Mouse (Mus musculus) kidney, adult 8-10 months (tissue): ENCODE data around the gene Camk2b.
A peak's percentile ranks its signal among the peaks of the same experiment; 100 is the strongest.
"Not testable (repeated sequence)": the region's sequence is repeated elsewhere in the genome, so short reads cannot be mapped to it uniquely, and the experiment has no call there.

ENCODE experiments used
- DNase-seq, 2 experiments: peaks; one replicate each; pipeline ENCODE4 v3.0.0; 2022

Gene Camk2b

GRCm38 (mm10) chr11:6066176-6066575 is at the start of gene Camk2b:
Gene Camk2b (minus strand): TSS chr11:6066362.
- no peak for DNase-seq

GRCm38 (mm10) chr11:6111734-6112484 is 45.7 kb upstream of the Camk2b start:
- DNase-seq: peak; percentile 13

DNA sequence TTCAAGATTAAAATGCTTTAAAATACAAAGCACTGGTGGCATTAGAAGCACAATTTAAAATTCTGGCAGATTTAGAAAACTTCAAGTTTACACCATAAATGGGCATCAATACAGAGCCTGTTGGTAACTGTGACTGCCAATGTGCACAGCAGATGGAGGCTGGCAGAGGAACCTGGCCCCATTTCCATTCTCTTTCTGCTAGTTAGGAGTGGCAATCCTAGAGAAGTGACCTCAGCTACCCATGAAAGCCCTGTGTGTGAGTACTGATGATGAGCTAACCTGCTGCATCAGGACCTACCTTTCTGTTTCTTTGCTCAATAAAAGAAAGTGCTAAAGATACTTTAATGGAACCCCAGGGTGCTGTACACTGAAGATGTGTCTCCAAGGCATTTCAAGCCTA is 43.8 kb upstream of the Camk2b start:
- DNase-seq: no peak

- no peak for DNase-seq
Observed at GRCm38 (mm10) chr11:6108296-6108695, 42.1 kb upstream of the Camk2b start.

GRCm38 (mm10) chr11:6107722-6108121 is 41.6 kb upstream of the Camk2b start:
- no peak for DNase-seq

DNA sequence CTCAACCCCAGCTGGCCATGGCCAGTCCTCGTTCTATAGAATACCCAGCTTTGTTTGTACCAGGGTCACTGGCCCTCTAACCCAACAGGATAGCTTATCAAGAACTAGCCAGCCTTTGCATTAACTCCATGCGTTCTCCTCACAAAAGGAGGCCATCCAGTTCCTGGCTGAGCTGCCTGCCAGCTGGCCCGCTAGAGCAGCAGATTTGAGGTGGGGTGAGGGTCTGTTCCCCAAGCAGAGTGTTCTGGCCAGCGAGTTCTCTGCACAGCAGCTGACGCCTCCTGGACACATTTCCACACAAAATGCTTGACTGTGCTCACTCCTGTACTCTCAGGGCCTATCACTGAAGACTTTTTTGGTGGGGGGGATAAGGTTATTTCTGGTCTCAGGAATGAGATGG is 38.6 kb upstream of the Camk2b start:
- DNase-seq: no peak

DNA sequence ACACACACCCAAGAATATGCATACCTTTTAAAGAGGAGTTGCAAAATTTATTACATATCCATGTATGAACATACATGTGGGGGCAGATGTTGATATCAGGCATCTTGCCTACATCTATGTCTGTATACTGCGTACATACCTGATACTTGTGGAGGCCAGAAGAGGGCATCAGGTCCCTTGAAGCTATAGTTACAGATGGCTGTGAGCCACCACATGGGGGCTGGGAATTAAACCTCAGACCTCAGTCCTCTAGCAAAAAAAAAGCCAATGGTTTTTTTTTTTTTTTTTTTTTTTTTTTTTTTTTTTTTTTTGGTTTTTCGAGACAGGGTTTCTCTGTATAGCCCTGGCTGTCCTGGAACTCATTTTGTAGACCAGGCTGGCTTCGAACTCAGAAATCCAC is 30.5 kb upstream of the Camk2b start:
- not testable (repeated sequence) for DNase-seq

DNA sequence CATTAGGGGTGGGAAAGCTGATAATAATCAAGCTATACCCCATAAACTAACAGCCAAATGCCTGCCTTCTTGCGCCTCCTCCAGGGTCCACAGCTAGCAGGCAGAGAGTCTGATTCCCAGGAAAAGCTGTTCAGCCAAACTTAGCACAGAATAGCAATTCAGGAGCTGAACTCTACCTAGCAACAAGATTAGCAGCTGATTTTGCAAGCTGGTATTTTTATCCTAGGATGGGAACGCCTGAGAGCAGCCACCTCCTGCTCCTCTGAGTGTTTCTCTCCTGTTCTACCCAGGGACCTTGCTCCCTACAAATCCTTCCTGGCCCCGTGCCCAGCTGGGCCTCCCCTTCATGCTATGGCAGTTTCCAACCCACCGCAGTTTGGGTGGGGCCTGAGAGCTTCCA is 20.8 kb upstream of the Camk2b start:
- DNase-seq: no peak

GRCm38 (mm10) chr11:6078737-6079136 is 12.6 kb upstream of the Camk2b start:
- DNase-seq: no peak

GRCm38 (mm10) chr11:6075618-6076066 is 9.5 kb upstream of the Camk2b start:
- no peak for DNase-seq

DNA sequence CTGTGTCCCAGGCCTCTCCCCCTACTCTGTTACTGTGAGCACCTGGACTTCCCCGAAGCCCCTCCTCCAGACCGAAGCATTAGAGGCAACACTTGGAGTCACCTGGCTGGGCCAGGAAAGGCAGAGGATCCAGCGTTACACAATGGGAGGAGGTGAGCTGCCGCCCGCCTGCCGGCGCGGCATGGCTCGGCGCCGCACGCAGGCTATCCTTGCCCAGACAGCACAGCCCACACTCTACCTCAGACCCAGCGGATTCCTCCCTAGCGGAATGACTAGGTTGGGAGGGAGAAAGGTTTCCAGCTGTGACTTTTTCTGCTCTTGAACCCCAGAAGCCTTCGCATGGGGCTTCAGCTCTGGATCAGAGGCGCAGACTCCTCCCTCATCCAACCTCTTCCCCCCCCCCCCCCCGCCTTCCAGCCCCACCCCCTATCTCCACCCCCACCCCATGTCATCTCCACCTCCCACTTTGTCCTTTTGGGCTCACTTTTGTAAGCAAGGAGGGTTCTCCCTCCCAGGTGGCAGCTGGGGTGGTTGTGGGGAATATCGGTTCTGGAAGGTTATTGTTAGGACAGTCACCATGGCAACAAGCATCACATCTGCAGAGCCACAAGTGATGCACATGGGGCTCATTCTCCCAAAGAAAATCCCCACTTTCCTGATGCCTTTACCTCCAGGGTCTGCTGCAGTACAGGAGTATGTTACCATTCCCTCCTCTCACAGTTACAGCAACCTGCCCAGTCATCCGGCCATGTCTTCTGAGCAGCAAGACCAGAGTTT is 2.2 kb upstream of the Camk2b start:
- no peak for DNase-seq

- no peak for DNase-seq
Observed at GRCm38 (mm10) chr11:6067160-6067559, 998 bp upstream of the Camk2b start.

- DNase-seq: no peak
Observed at GRCm38 (mm10) chr11:6065551-6066121, 526 bp downstream of the Camk2b start.

- DNase-seq: no peak
Observed at GRCm38 (mm10) chr11:6065046-6065521, 1.1 kb downstream of the Camk2b start.

GRCm38 (mm10) chr11:6064215-6065045 is 1.7 kb downstream of the Camk2b start:
- no peak for DNase-seq

DNA sequence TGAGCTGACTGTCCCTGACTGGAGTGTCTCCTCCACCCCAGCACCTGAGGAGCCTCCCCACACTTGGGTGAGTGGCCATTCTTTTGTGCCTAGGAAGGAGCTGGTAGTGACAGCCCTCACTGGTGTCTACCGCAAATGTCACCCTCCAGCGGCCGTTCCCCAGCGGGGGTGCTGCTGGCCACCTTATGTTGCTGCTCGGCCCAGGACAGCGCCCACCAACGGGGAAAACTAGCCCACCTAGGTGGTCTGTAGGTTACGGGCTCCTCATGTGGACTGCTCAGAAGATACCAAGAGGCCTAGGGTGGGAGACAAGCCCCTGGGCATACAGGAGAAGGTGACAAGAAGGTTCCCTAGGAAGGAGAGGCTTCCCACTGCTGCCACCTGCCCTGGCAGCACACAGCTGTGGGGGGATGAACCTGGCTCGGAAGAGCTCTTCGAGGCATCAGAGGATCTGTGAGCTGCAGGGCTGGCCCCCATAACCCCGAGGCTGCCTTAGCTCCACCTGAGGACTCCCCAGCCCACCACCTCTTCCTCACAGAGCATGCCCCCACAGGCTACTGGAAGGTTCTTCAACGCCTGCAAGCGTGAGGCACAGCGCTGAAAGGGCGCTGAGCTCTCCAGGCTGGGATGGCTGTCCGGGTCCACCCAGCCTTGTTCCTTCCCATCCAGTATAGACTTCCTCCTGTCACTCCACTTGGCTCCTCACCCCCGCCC is 2.5 kb downstream of the Camk2b start:
- DNase-seq: no peak

GRCm38 (mm10) chr11:6063065-6063464 is 3.1 kb downstream of the Camk2b start:
- no peak for DNase-seq

- DNase-seq: no peak
Observed at GRCm38 (mm10) chr11:6062329-6062728, 3.8 kb downstream of the Camk2b start.

GRCm38 (mm10) chr11:6061891-6062290 is 4.3 kb downstream of the Camk2b start:
- DNase-seq: no peak

- DNase-seq: no peak
Observed at GRCm38 (mm10) chr11:6059162-6059561, 7.0 kb downstream of the Camk2b start.

DNA sequence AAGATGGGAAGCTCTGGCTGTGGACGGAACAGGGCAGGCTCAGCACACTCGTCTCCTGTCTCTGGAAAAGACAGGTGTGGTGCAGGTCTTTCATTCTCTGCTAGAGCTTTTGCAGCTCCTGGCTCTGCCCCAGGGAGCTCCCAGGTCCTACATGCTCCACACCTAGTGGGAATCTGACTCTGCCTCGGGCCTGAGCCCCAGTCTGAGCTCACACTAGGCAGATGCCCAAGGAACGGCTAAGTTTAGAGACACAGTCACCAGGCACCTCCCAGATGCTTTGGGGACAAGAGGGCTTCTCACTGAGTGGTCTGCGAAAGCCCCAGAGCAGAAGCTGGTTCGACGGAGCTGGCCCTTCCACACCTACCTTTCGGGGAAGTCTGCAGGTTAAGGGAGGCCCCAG is 12.8 kb downstream of the Camk2b start:
- DNase-seq: no peak

GRCm38 (mm10) chr11:6050066-6050560 is 16.0 kb downstream of the Camk2b start:
- no peak for DNase-seq
